In genomic region chr2:147194711-147195615, GRCm38 (mm10) we compare ENCODE assay signal across 8 mouse cellular contexts. TPM values are rescaled to one million over a fixed set of nuclear protein-coding genes. Genes with fewer than 3 reads are reported as not detected.
DNase-seq lines count a peak whose midpoint lies in the region; ATAC-seq and TF ChIP-seq lines count a peak whose summit lies in the region.

No protein-coding gene starts in this region.

- WGBS in forebrain, postnatal 0 days: 4% methylated on average over 71 of the region's 71 CpGs

- DNase-seq in gastrocnemius, adult 2 months: no peak
- DNase-seq in gastrocnemius, postnatal 10 days: no peak
- peak; percentile 59 for DNase-seq in ES-CJ7 (ENCODE audit: low read depth, low spot score)
- peak; percentile 17 for DNase-seq in forebrain, postnatal 0 days
- DNase-seq in mesoderm, embryonic 11.5 days (ENCODE audit: low read depth, low spot score): peak; percentile 41
- DNase-seq in right cerebral cortex, postnatal 14 days: no peak
- no peak for DNase-seq in adrenal gland, adult 18-20 months (ENCODE audit: low spot score in 2 of 2)
- DNase-seq in lung, postnatal 36 days: no peak

- H3K27ac ChIP-seq in gastrocnemius, adult 2 months: no peak overlapping the region
- H3K27ac ChIP-seq in forebrain, postnatal 0 days (ENCODE audit: low read depth, low read length): no peak overlapping the region

- no peaks in the 10 kb centered on the region for H3K9me3 ChIP-seq in forebrain, postnatal 0 days (ENCODE audit: low read length)

- H3K27me3 ChIP-seq in forebrain, postnatal 0 days (ENCODE audit: insufficient read depth, low read length): peaks cover 93% of the 10 kb centered on the region

- H3K9ac ChIP-seq in forebrain, postnatal 0 days: no peak overlapping the region

- H3K4me3 ChIP-seq in gastrocnemius, adult 2 months: peak overlapping the region; percentile 37
- H3K4me3 ChIP-seq in forebrain, postnatal 0 days (ENCODE audit: low read depth, low read length): peak overlapping the region; percentile 32

- intact Hi-C loops in gastrocnemius, adult 2 months (cut with DNase I): no loop called here

- no peak for TF ChIP-seq CTCF in gastrocnemius, adult 2 months (IDR thresholded peaks at IDR 0.05)
- no peak for TF ChIP-seq CTCF in forebrain, postnatal 0 days (IDR thresholded peaks at IDR 0.05; ENCODE audit: low read depth)

- no peaks in the 10 kb centered on the region for H3K36me3 ChIP-seq in forebrain, postnatal 0 days (ENCODE audit: insufficient read depth)

- ATAC-seq in forebrain, postnatal 0 days: peak; percentile 17; the same call in 1 of the 2 replicates

- peak overlapping the region; percentile 47 for H3K4me2 ChIP-seq in forebrain, postnatal 0 days (ENCODE audit: low read depth)

- no peaks in the 10 kb centered on the region; the same call in 1 of the 2 replicates for H3K4me1 ChIP-seq in forebrain, postnatal 0 days (ENCODE audit: insufficient read depth)

RNA-seq across cellular contexts. Expression of gene Nkx2-2, which starts 0.9 kb away (rescaled TPM):
- not detected for total RNA-seq in gastrocnemius, adult 2 months (2021)
- under 1 TPM; 0.16 to 0.21 TPM for total RNA-seq in gastrocnemius, postnatal 10 days (2021)
- total RNA-seq in forebrain, postnatal 0 days (2014; rRNA removed): 7.1 and 7.9 TPM in 2 replicates
- 3.4 and 6.0 TPM in 2 replicates for polyA plus RNA-seq in forebrain, postnatal 0 days (2015; fragmentation: Nextera tagmentation; extraction: Ambion mirVana)
- not detected for total RNA-seq in adrenal gland, adult 18-20 months (2021)

Comparison
In these comparisons a context has a peak if more than half of its experiments do, and no peak if none do; other contexts are left out.
1. DNase-seq: peak in ES-CJ7 (single experiment), forebrain, postnatal 0 days (single experiment) and mesoderm, embryonic 11.5 days (single experiment); none in gastrocnemius, adult 2 months (single experiment), gastrocnemius, postnatal 10 days (single experiment), right cerebral cortex, postnatal 14 days (single experiment), adrenal gland, adult 18-20 months (0 of 2) and lung, postnatal 36 days (single experiment).